16 mouse cellular contexts compared by ENCODE assay signal in the genomic region with DNA sequence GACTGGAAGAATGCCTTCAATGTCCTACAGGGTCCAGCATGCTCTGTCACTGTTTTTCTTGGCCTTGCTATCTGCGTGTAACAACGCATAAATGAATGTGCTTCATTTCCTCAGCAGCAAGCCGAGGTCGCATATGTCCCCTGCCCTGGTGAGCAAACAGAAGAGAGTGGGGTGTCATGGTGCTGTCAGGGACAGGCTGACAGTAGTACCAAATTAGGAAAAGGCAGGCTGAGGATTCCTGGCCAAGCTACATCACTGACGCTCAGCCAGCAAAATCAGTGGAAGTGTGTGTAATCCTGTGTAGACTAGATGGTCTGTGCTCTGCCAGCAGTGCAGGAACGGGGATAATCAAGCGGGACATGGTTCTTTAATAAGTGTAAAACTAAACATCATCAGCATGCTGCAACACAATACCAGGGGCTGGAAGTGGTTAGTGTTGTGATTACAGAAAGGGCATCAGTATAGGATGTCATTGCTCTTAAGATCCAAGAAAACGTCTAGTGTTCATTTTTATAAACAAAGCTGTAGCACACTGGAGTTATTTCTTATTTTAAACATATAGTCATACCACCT.
DNase-seq lines count a peak whose midpoint lies in the region; ATAC-seq and TF ChIP-seq lines count a peak whose summit lies in the region.
"Had no signal": no experiment of that assay in that cellular context is flagged by ENCODE, and none has a peak within 500 bp of the region (broad histone marks: within the 10 kb centered on the region; RNA-seq: fewer than 3 reads in every experiment).

No protein-coding gene starts in this region.

- ATAC-seq in embryonic facial prominence, embryonic 14.5 days (ENCODE audit: low read depth), result no peak

- peaks cover 3% of the 10 kb centered on the region; the same call in 1 of the 2 replicates for H3K4me1 ChIP-seq in cerebellum, adult 2 months (ENCODE audit: control insufficient read depth, insufficient read depth, low read length)
- H3K4me1 ChIP-seq in embryonic facial prominence, embryonic 14.5 days (ENCODE audit: control insufficient read depth, insufficient read depth, low read length), result no peaks in the 10 kb centered on the region
- H3K4me1 ChIP-seq in hindbrain, embryonic 10.5 days (replicated peaks), result no peaks in the 10 kb centered on the region
- H3K4me1 ChIP-seq: liver, embryonic 13.5 days; megakaryocyte, embryonic 14.5 days had no signal

- no peak overlapping the region for H3K4me2 ChIP-seq in embryonic facial prominence, embryonic 14.5 days (ENCODE audit: low read depth, low read length)
- H3K4me2 ChIP-seq: heart, embryonic 13.5 days; liver, embryonic 13.5 days had no signal

- TF ChIP-seq POLR2A in cerebellum, adult 2 months (IDR thresholded peaks at IDR 0.05; ENCODE audit: borderline replicate concordance, insufficient read depth, low read length), result no peak

- H3K27me3 ChIP-seq in cerebellum, adult 2 months (ENCODE audit: control insufficient read depth, insufficient read depth, low read length), result no peaks in the 10 kb centered on the region
- no peaks in the 10 kb centered on the region; the same call in 1 of the 2 replicates for H3K27me3 ChIP-seq in embryonic facial prominence, embryonic 14.5 days (replicated peaks; ENCODE audit: control insufficient read depth, insufficient read depth, low read length)
- H3K27me3 ChIP-seq in hindbrain, embryonic 10.5 days (ENCODE audit: insufficient read depth, poor library complexity, severe bottlenecking), result 0 out of 2 replicates have a peak, but pooled peaks cover 5% of the 10 kb centered on the region
- H3K27me3 ChIP-seq: heart, embryonic 13.5 days; liver, embryonic 13.5 days; megakaryocyte, embryonic 14.5 days had no signal

- no peak for TF ChIP-seq CTCF in cerebellum, adult 2 months (IDR thresholded peaks at IDR 0.05; ENCODE audit: borderline replicate concordance, insufficient read depth, low read depth, low read length)

- H3K27ac ChIP-seq in cerebellum, adult 2 months (ENCODE audit: insufficient read depth, low read length), result no peak overlapping the region
- 0 out of 2 replicates have a peak overlapping the region, but pooled peaks have one; percentile 29 for H3K27ac ChIP-seq in embryonic facial prominence, embryonic 14.5 days (replicated peaks; ENCODE audit: low read depth, low read length)
- no peak overlapping the region for H3K27ac ChIP-seq in hindbrain, embryonic 10.5 days
- H3K27ac ChIP-seq: heart, embryonic 13.5 days; limb, embryonic 10.5 days; liver, embryonic 13.5 days had no signal

- DNase-seq in cerebellum, postnatal 25 days, result peak; percentile 15 to 21
- no peak for DNase-seq in cerebellum, adult 2 months
- DNase-seq in layer of hippocampus, postnatal 14 days (ENCODE audit: low spot score in 2 of 2), result peak; percentile 8 to 20
- no peak for DNase-seq in layer of hippocampus, adult 8-10 months (ENCODE audit: low spot score in 2 of 2)
- peak; percentile 73 for DNase-seq in embryonic facial prominence, embryonic 14.5 days (ENCODE audit: low spot score)
- DNase-seq in lung, postnatal 14 days, result peak; percentile 3
- DNase-seq in T-cell, adult 2 months (ENCODE audit: low spot score), result no peak
- DNase-seq in hindbrain, embryonic 10.5 days (ENCODE audit: low spot score), result no peak
- DNase-seq: adrenal gland, postnatal 10 days; cerebellum, adult 11 months; kidney, postnatal 25 days; liver, embryonic 13.5 days; thymus, adult 2 months had no signal

- H3K9ac ChIP-seq in embryonic facial prominence, embryonic 14.5 days (ENCODE audit: low read depth, low read length), result no peak overlapping the region
- H3K9ac ChIP-seq: heart, embryonic 13.5 days; liver, embryonic 13.5 days had no signal

- no peak overlapping the region for H3K4me3 ChIP-seq in cerebellum, adult 2 months (replicated peaks; ENCODE audit: insufficient read depth, low read depth, low read length)
- no peak overlapping the region for H3K4me3 ChIP-seq in embryonic facial prominence, embryonic 14.5 days (ENCODE audit: low read depth, low read length)
- H3K4me3 ChIP-seq in hindbrain, embryonic 10.5 days, result no peak overlapping the region
- H3K4me3 ChIP-seq: heart, embryonic 13.5 days; limb, embryonic 10.5 days; liver, embryonic 13.5 days; megakaryocyte, embryonic 14.5 days had no signal

- no peaks in the 10 kb centered on the region for H3K9me3 ChIP-seq in embryonic facial prominence, embryonic 14.5 days (ENCODE audit: control insufficient read depth, low read length)
- no peaks in the 10 kb centered on the region for H3K9me3 ChIP-seq in hindbrain, embryonic 10.5 days
- H3K9me3 ChIP-seq: heart, embryonic 13.5 days; limb, embryonic 10.5 days; liver, embryonic 13.5 days had no signal

- WGBS in cerebellum, adult 2 months, result 14% methylated on average over 8 of the region's 8 CpGs
- WGBS in embryonic facial prominence, embryonic 14.5 days, result 48% methylated on average over 8 of the region's 8 CpGs
- WGBS in hindbrain, embryonic 10.5 days, result 72% methylated on average over 8 of the region's 8 CpGs

- no peaks in the 10 kb centered on the region for H3K36me3 ChIP-seq in embryonic facial prominence, embryonic 14.5 days (ENCODE audit: control insufficient read depth, insufficient read depth, low read length)
- H3K36me3 ChIP-seq in hindbrain, embryonic 10.5 days, result no peaks in the 10 kb centered on the region
- H3K36me3 ChIP-seq: heart, embryonic 13.5 days; limb, embryonic 10.5 days; liver, embryonic 13.5 days had no signal

Comparison
In these comparisons a context has a peak if more than half of its experiments do, and no peak if none do; other contexts are left out.
1. DNase-seq: peak in cerebellum, postnatal 25 days (2 of 2), layer of hippocampus, postnatal 14 days (2 of 2), embryonic facial prominence, embryonic 14.5 days (single experiment) and lung, postnatal 14 days (single experiment); none in cerebellum, adult 2 months (0 of 2), layer of hippocampus, adult 8-10 months (0 of 2), T-cell, adult 2 months (single experiment) and hindbrain, embryonic 10.5 days (single experiment).